Mouse (Mus musculus) neural tube, embryonic 13.5 days (tissue): ENCODE data around the gene Atp6v0e2. TPM values are rescaled to one million over a fixed set of nuclear protein-coding genes. Genes with fewer than 3 reads are reported as not detected.
"Not testable (repeated sequence)": the region's sequence is repeated elsewhere in the genome, so short reads cannot be mapped to it uniquely, and the experiment has no call there.

Source experiments
- ATAC-seq: fragments of 200-750 bp; cut with Nextera tagmentation; 2 replicates; pipeline ENCODE4 v1.8.0; 2017; ENCODE audit warnings: low read depth, mild to moderate bottlenecking, moderate TSS enrichment, moderate library complexity
- H3K27ac ChIP-seq: fragments of 300-500 bp; sonication (generic); replicated peaks from 2 replicates; pipeline ENCODE4 v1.5.1; 2015; ENCODE audit warnings: moderate library complexity, mild to moderate bottlenecking, inconsistent platforms
- H3K27me3 ChIP-seq: fragments of 300-500 bp; sonication (generic); 2 replicates; pipeline ENCODE4 v1.6.1; 2015; ENCODE audit warnings: mild to moderate bottlenecking, inconsistent platforms
- H3K36me3 ChIP-seq: fragments of 300-500 bp; sonication (generic); 2 replicates; pipeline ENCODE4 v1.6.1; 2015; ENCODE audit warnings: mild to moderate bottlenecking, inconsistent platforms
- H3K4me1 ChIP-seq: fragments of 300-500 bp; sonication (generic); replicated peaks from 2 replicates; pipeline ENCODE4 v1.6.1; 2015; ENCODE audit warnings: inconsistent platforms
- H3K4me2 ChIP-seq: fragments of 300-500 bp; sonication (generic); 2 replicates; pipeline ENCODE4 v1.6.1; 2015; ENCODE audit warnings: inconsistent platforms, mild to moderate bottlenecking, moderate library complexity
- H3K4me3 ChIP-seq: fragments of 300-500 bp; sonication (generic); 2 replicates; pipeline ENCODE4 v1.5.1; 2015; ENCODE audit warnings: mild to moderate bottlenecking, inconsistent platforms
- H3K9ac ChIP-seq: fragments of 300-500 bp; sonication (generic); 2 replicates; pipeline ENCODE4 v1.6.1; 2015; ENCODE audit warnings: moderate library complexity, mild to moderate bottlenecking, inconsistent platforms
- H3K9me3 ChIP-seq: fragments of 300-500 bp; sonication (generic); 2 replicates; pipeline ENCODE4 v1.6.1; 2016; ENCODE audit warnings: inconsistent platforms
- WGBS: fragments of 180-500 bp; shearing (Covaris S2); methylation state at CpG from one replicate; pipeline ENCODE4 v1.1.7; 2015; 5-methylcytosine and 5-hydroxymethylcytosine counted together
- polyA plus RNA-seq: library from polyadenylated mRNA; unstranded; fragments of >200 nt; fragmentation: Nextera tagmentation; extraction: Ambion mirVana; gene quantifications from 2 replicates; pipeline ENCODE4 v1.2.1, GENCODE M21; 2015

The Atp6v0e2 gene
- polyA plus RNA-seq, 1 experiment from 2014 or later = 203 TPM

DNA sequence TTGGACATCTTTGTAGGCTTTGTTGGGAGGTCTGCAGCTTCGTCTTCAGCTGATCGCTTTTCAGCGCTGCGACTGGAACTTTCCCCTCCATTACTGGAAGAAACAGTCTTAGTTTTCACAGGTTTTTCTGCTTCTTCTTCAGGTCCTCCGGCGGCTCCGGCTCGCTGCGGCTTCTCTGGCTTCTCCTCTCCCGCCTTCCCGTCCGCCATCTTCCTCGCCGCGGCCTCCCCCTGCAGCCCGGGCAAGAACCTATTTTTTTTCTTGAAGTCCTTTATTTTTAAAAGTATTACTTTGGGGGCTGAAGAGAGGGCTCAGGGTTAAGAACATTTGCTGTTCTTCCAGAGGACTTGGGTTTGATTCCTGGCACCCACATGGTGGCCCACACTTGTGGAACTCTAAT, 12.5 kb upstream of the Atp6v0e2 start:
- not testable (repeated sequence) for H3K4me3 ChIP-seq, ATAC-seq, H3K9ac ChIP-seq, H3K4me1 ChIP-seq, H3K4me2 ChIP-seq, H3K27ac ChIP-seq, H3K9me3 ChIP-seq, H3K27me3 ChIP-seq
- 94% methylated on average over 16 of the region's 16 CpGs for WGBS
- peaks cover 35% of the 10 kb centered on the region for H3K36me3 ChIP-seq

DNA sequence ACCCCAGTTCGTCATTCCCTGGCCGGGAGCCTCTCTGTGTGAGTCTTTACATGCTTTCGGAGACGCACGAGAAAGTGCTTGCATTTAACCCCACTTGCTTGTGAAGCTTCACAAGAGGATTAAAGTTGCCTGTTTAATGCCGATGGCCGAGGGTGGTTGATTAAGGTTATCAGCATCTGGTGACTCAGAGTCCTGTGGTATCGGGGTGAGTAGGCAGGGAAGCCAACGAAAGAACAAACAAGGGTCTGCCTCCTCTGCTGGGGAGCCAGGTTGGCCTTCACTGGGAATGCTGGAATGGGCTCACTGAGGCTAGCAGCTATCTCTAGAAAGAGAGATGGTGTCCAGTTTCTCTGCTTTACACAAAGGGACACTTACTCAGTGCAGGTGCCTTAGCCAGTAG, 9.5 kb upstream of the Atp6v0e2 start:
- no peak overlapping the region for H3K27ac ChIP-seq
- peaks cover 46% of the 10 kb centered on the region for H3K36me3 ChIP-seq
- 91% methylated on average over 9 of the region's 9 CpGs for WGBS
- no peak overlapping the region for H3K4me2 ChIP-seq
- no peaks in the 10 kb centered on the region for H3K4me1 ChIP-seq
- H3K9ac ChIP-seq = no peak overlapping the region
- no peak overlapping the region for H3K4me3 ChIP-seq
- H3K27me3 ChIP-seq = no peaks in the 10 kb centered on the region
- no peaks in the 10 kb centered on the region for H3K9me3 ChIP-seq
- no peak for ATAC-seq

DNA sequence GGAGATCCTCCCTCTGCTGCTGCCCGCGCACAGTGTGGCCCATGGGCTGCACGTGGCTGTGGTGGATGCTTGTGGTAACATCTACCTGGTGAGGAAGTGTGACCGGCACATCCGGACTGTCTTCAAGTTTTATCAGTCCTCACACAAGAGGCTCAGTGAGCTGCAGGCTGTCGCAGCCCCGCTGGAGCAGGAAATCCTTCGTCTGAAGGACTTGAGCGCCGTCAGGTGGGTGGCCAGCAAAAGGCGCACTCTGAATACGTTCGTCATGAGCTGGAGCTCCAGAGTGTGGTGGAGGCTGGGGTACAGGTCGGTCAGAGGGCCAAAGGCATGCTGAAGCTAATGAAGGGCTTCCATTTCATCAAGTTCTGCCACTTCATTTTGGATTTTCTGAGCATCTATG, 8.2 kb upstream of the Atp6v0e2 start:
- WGBS = 81% methylated on average over 14 of the region's 14 CpGs
- no peak overlapping the region for H3K9ac ChIP-seq
- H3K4me2 ChIP-seq = no peak overlapping the region
- no peaks in the 10 kb centered on the region for H3K9me3 ChIP-seq
- H3K27me3 ChIP-seq = no peaks in the 10 kb centered on the region
- no peak overlapping the region for H3K27ac ChIP-seq
- ATAC-seq = no peak
- H3K4me3 ChIP-seq = no peak overlapping the region
- no peaks in the 10 kb centered on the region for H3K4me1 ChIP-seq
- peaks cover 46% of the 10 kb centered on the region for H3K36me3 ChIP-seq

DNA sequence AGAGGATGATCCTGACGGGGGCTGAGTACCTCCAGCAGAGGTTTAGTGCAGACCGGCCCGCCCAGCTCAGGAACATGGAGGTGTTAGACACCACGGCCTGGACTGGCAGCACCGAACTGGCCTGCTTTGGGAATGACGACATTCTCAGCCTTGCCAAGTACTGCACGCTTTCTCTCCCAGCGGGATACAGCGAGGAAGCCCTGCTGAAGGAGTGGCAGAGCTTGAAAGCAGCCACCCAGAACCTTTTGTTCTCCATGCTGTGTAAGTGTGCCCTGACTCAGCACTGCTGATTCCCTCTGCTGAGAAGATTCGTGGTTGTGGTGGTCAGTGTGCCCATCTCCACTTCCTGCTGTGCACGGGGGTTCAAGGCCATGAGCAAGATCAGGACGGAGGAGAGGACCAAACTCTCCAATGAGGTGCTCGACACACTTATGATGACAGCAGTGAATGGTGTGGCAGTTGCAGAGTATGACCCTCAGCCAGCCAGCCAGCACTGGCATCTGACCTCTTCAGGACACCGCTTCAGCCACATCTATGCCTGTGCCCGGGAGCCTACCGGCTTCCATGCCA, 7.5 kb upstream of the Atp6v0e2 start:
- no peaks in the 10 kb centered on the region for H3K27me3 ChIP-seq
- H3K4me2 ChIP-seq = no peak overlapping the region
- H3K9me3 ChIP-seq = no peaks in the 10 kb centered on the region
- ATAC-seq = no peak
- no peaks in the 10 kb centered on the region for H3K4me1 ChIP-seq
- no peak overlapping the region for H3K27ac ChIP-seq
- 92% methylated on average over 16 of the region's 16 CpGs for WGBS
- no peak overlapping the region for H3K4me3 ChIP-seq
- H3K36me3 ChIP-seq = peaks cover 46% of the 10 kb centered on the region
- H3K9ac ChIP-seq = no peak overlapping the region

DNA sequence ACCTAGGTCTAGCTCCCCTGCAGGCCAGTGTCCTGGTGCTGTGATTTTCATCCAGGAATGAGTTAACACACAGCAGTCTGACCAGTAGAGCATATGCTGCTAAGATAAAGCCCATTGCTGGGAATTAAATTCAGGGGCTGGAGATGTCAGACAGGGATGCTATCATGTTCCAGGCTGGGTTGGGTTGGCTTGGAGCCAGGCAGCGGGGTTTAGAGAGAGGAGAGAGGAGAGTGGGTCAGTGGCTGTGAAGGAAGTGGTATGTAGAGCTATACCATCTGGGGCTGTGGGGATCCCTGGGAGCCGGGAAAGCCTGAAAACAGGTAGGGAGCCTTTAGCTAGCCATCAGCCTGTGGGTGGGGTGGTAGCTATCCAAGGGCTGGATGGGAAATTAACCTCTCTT, 6.6 kb upstream of the Atp6v0e2 start:
- 82% methylated on average over 2 of the region's 2 CpGs for WGBS
- Histone ChIP-seq H3K36me3 (peaks cover 45% of the 10 kb centered on the region), H3K4me1 (no peaks in the 10 kb centered on the region), H3K27ac (no peak overlapping the region), H3K4me2 (no peak overlapping the region), H3K9me3 (no peaks in the 10 kb centered on the region), H3K27me3 (no peaks in the 10 kb centered on the region), H3K9ac (no peak overlapping the region), H3K4me3 (no peak overlapping the region)
- ATAC-seq = no peak

DNA sequence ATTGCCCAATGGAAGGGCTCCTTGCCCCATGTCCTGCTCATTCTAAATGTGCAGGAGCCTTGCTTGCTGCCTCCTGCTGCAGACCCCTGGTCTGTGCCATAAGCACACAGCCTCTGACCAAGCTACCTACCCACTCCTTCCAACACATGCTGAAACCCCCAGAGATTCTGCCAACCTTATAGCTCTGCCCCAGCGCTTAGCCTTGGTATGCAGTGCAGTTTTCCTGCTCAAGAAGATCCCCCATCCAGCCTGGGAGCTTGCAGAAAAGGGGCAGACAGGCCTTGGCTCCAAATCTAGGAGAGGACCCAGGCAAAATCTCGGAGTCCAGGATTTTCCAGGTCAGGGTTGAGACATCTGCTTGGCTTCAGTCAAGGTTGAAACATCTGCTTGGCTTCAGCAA, 3.9 kb upstream of the Atp6v0e2 start:
- Histone ChIP-seq H3K27ac (no peak overlapping the region), H3K36me3 (peaks cover 34% of the 10 kb centered on the region), H3K4me3 (no peak overlapping the region), H3K9me3 (no peaks in the 10 kb centered on the region), H3K27me3 (no peaks in the 10 kb centered on the region), H3K4me2 (no peak overlapping the region), H3K9ac (no peak overlapping the region), H3K4me1 (peaks cover 18% of the 10 kb centered on the region)
- no peak for ATAC-seq
- 74% methylated on average over 2 of the region's 2 CpGs for WGBS

DNA sequence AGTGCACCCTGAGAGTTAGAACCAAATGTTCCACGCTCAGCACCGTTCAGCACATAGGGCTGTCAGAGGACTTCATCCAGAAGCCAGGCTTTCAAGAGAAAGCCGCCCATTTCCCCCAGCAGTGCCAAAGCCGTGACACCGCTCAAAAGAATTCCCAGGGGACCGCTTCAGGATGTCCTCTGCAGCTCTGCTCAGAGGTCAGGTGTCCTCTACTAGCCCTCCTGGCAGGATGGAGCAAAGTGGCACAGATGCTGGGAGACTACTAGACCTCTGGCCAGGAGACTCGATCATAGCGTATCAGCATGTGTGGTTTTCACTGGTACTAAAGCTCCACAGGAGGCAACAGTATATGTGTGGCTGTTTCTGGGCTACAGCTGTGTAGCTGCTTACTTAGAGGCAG, 2.5 kb upstream of the Atp6v0e2 start:
- ATAC-seq = no peak
- Histone ChIP-seq H3K36me3 (peaks cover 22% of the 10 kb centered on the region), H3K4me1 (peaks cover 29% of the 10 kb centered on the region), H3K9me3 (no peaks in the 10 kb centered on the region), H3K27me3 (no peaks in the 10 kb centered on the region), H3K4me3 (no peak overlapping the region), H3K4me2 (no peak overlapping the region), H3K27ac (no peak overlapping the region), H3K9ac (no peak overlapping the region)
- 81% methylated on average over 8 of the region's 8 CpGs for WGBS

DNA sequence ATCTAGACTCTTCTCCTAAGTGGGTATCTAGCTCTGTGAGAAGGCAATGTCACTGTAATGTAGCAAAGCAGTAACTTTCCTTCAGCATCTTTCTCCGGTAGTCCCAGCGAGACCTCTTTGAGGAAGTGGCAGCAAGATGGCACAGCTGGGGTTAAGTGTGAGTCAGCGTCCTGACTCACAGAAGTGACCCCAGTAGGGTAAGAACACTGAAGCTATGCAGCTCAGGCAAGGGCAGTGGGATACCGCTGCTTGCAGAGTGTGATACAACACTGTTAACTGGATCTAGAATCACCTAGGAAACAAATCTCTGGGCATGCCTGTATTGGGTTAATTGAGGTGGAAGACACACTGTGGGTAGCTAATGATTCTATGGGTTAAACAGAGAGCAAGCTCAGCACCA, 1.3 kb upstream of the Atp6v0e2 start:
- Histone ChIP-seq H3K4me3 (no peak overlapping the region), H3K27ac (no peak overlapping the region), H3K9ac (no peak overlapping the region), H3K27me3 (no peaks in the 10 kb centered on the region), H3K36me3 (peaks cover 29% of the 10 kb centered on the region), H3K9me3 (no peaks in the 10 kb centered on the region), H3K4me2 (no peak overlapping the region; the same call in 1 of the 2 replicates), H3K4me1 (peaks cover 34% of the 10 kb centered on the region)
- ATAC-seq = no peak
- 76% methylated on average over 4 of the region's 4 CpGs for WGBS

DNA sequence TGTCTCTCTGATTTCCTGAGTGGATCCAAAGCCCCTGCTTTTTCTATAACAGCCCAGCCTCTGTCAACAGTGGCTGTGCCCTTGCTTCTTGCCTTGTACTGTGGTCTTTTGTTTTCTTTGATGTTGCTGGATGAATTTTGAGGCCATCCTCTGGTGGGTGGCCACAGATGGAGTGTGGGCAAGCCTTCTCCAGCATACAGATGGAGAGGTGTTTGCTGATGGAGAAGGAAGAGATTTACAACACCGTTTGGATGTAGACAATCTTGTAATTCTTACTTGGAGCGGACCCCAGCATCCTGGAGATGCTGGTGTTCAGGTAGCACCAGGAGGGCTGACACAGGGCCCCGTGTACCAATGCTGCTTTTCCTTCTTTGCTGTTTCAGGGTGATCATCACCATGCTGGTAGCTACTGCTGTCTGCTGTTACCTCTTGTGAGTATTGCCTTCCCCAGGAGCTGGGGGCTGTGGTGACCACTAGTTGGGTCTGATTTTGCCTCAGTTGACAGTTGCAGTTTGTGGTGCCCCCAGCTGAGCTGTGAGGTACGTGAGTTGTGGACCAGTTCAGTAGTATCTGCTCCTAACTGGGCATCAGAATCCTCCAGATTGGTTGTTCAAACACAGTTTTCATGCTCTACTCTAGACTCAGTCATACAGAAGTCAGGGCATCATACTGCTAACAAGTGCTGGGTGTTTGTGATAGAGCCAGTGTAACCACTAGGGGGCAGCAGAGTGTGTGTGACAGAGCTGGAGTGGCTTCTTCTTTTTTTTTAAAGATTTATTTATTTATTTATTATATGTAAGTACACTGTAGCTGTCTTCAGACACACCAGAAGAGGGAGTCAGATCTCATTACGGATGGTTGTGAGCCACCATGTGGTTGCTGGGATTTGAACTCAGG, 1.7 kb downstream of the Atp6v0e2 start:
- Histone ChIP-seq H3K27ac (0 out of 2 replicates have a peak overlapping the region, but pooled peaks have one; percentile 5), H3K27me3 (no peaks in the 10 kb centered on the region), H3K4me1 (peaks cover 45% of the 10 kb centered on the region), H3K4me2 (peak overlapping the region; percentile 68), H3K4me3 (peak overlapping the region; percentile 66), H3K9ac (peak overlapping the region; percentile 92), H3K9me3 (no peaks in the 10 kb centered on the region), H3K36me3 (peaks cover 29% of the 10 kb centered on the region)
- 74% methylated on average over 5 of the region's 5 CpGs for WGBS
- ATAC-seq = no peak

DNA sequence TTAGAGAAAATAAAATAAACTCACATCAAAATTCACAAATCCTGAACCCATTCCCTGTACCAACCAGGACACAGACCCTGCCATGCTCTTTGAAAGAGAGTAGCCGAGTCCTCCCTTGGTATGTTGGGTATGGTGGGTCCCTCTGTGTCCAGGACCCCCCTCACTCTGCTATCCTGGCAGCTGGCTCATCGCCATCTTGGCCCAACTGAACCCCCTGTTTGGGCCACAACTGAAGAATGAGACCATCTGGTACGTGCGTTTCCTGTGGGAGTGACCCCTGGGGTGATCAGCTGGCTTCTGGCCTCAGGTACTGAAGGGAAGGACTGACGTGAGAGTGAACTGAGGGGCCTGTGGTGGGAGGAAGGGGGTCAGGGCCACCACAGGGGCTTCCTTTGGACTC, 2.4 kb downstream of the Atp6v0e2 start:
- no peak overlapping the region for H3K9ac ChIP-seq
- H3K36me3 ChIP-seq = peaks cover 29% of the 10 kb centered on the region
- no peak for ATAC-seq
- H3K9me3 ChIP-seq = no peaks in the 10 kb centered on the region
- H3K27ac ChIP-seq = no peak overlapping the region
- 55% methylated on average over 5 of the region's 5 CpGs for WGBS
- H3K4me3 ChIP-seq = no peak overlapping the region
- H3K27me3 ChIP-seq = no peaks in the 10 kb centered on the region
- no peak overlapping the region for H3K4me2 ChIP-seq
- peaks cover 45% of the 10 kb centered on the region for H3K4me1 ChIP-seq

DNA sequence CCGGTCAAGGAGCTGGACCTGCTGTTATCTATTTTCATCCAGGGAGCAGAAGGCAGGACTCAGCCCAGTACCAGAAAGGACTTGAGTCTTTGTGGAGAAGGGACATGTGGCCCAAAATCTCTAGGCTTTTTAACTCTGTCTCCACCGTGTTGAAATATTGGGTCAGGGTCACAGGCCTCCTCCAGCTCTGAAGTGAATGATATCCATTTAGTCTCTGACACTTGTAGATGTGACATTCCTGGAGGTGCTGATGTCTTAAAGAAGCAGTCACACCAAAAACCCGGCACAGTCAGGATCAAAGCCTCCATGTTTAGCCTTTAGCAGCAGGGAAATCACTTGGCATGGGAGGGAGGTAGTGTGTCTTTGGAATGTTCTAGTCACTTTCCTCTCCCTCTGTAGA, 3.3 kb downstream of the Atp6v0e2 start:
- Histone ChIP-seq H3K36me3 (peaks cover 29% of the 10 kb centered on the region), H3K9me3 (no peaks in the 10 kb centered on the region), H3K9ac (no peak overlapping the region), H3K4me2 (no peak overlapping the region), H3K4me1 (peaks cover 45% of the 10 kb centered on the region), H3K4me3 (no peak overlapping the region), H3K27ac (no peak overlapping the region), H3K27me3 (no peaks in the 10 kb centered on the region)
- WGBS = 71% methylated on average over 3 of the region's 3 CpGs
- ATAC-seq = no peak

DNA sequence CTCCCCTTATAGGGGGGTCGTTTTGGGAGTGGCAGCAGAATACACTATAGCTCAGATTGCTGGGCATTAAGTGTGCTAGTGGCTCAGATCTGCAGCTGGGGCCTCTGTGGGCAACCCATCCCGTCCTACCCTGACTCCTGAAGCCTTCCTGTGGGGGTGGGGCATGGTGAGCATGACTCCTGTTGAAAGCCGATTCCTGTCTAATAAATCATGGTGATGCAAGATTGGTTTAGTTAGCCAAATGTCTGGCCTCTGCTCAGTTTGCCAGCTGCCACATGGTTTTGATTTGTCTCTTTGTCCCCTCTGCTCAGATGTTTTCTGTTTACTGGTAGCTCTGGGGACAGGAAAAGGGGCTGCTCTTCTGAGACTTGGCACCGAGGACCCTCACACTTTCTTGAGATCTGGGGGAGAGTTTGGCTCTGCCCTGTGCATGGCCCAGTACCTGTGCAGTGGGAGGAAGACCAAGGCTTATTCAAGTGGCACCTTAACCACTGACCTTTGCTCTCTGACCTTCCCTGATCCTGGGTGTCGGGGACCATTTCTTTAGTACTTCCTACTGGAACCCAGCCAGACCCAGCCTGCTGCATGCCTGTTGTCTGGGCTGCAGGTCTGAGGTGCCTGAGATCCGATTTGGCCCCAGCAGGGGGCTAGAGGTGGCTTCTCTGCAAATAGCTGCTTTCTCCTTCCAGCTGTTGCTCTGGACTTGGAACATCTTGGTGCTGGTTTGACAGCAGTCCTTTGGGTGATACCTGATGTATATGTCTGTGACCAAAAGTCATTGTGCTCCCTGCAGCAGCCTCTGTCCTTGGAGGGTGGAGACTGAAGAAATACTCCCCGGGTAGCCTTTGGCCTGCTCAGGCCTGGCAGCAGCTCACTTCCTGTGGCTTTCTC, 4.4 kb downstream of the Atp6v0e2 start:
- peaks cover 29% of the 10 kb centered on the region for H3K36me3 ChIP-seq
- no peak for ATAC-seq
- H3K4me2 ChIP-seq = no peak overlapping the region
- H3K4me1 ChIP-seq = peaks cover 39% of the 10 kb centered on the region
- H3K27ac ChIP-seq = no peak overlapping the region; the same call in 1 of the 2 replicates
- no peak overlapping the region for H3K4me3 ChIP-seq
- no peaks in the 10 kb centered on the region for H3K9me3 ChIP-seq
- H3K27me3 ChIP-seq = no peaks in the 10 kb centered on the region
- WGBS = 41% methylated on average over 7 of the region's 7 CpGs
- 0 out of 2 replicates have a peak overlapping the region, but pooled peaks have one; percentile 13 for H3K9ac ChIP-seq
